Mouse (Mus musculus) CH12.LX (cell line): ENCODE results near the gene Fer.

Experiments
- CTCF ChIP-seq, 2 experiments: IDR thresholded peaks in 1 of 2; conservative IDR thresholded peaks in 1 of 2; 2 replicates each; pipeline ENCODE4 v1.5.1; 2011 to 2012; ENCODE audit warnings: low read depth in 2 of 2, low read length in 2 of 2, improper control_type of control experiment in 1 of 2, inconsistent platforms in 1 of 2, mild to moderate bottlenecking in 1 of 2, moderate library complexity in 1 of 2
- GABPA ChIP-seq: IDR thresholded peaks from 2 replicates; pipeline ENCODE4 v1.6.1; 2012; ENCODE audit warnings: low read depth, low read length, improper control_type of control experiment, inconsistent platforms; ENCODE audit not compliant: insufficient replicate concordance
- NRF1 ChIP-seq: IDR thresholded peaks from 2 replicates; pipeline ENCODE4 v1.6.1; 2014; ENCODE audit warnings: low read depth, mild to moderate bottlenecking, inconsistent platforms, low read length, improper control_type of control experiment, moderate library complexity
- TCF12 ChIP-seq: IDR thresholded peaks from 2 replicates; pipeline ENCODE4 v1.6.1; 2014; ENCODE audit warnings: low read depth, mild to moderate bottlenecking, inconsistent platforms, low read length, improper control_type of control experiment

DNA sequence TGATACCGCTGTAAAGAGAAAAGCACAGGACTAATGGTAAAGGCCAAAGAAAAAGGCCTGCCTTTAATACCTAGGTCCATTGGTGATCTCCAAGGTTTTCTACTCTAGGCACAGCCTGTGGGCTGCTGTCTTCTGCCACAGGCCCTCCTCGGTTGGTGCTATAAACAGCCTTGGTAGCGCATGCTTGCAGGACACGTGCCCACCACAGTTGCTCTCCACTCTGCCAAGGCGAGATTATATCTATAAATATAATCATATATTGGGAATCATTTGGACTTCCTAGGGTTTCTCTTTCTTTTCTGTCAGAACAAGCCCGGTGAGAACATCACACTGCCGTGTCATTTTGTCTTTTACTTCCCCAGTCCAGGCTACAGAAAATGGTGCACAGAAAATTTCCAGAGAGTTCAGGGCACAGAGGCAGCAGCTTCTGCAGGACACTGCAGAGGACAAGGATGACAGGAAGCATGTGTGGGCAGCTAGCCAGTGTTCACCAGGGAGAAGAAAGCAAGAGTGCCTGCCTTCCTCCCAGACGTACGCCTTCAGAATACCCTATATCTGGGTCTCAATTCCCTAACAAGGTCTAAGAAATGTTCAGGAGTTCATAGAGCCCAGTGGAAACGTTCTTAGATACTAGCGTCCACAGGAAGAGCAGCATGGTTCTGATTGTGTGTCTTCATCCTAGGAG is 276.5 kb downstream of the Fer start:
- no peak for TF ChIP-seq NRF1
- no peak for TF ChIP-seq CTCF (conservative IDR thresholded peaks at IDR 0.05 in 1 of 2, IDR thresholded peaks at IDR 0.05 in 1 of 2; ENCODE audit: low read depth in 2 of 2, low read length in 2 of 2)
- no peak for TF ChIP-seq GABPA
- TF ChIP-seq TCF12: no peak
